Mouse (Mus musculus): ENCODE data around the gene Gprc5d.

The Gprc5d gene

DNA sequence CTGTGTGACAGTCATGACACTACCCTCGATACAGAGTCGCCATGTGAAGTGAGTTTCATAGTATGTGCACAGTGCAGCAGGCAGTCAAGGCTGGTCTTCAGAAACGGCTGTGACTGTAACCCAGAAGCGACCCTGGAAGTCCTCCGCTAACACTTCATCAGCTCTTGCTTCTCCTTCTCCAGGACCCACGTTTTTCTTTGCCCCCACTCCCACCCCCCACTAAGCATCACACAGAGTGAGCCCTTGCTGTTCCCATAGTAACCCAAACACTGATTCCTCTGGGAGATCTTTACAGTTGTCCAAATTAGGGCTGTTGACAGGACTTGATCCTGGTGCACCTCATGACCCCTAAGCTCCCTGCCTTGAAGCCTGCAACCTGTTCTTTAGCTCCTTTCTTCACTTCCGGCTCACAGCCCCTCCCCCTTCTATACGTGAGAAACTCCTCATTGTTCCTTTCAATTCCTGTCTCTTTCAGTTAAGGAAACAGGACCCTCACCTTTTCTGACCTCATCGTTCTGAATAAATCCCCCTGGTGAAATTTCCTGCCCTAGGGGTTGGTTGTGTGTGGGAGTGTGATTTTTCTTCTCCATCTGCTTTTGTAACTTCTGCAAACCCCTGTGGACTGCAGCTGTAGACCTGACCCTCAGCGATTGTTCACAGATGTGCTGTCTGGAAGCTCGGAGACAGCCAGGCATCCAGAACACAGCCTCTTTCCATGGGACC is 18.5 kb upstream of the Gprc5d start:
- no peak for DNase-seq (ENCODE audit: low spot score in 2 of 2)

DNA sequence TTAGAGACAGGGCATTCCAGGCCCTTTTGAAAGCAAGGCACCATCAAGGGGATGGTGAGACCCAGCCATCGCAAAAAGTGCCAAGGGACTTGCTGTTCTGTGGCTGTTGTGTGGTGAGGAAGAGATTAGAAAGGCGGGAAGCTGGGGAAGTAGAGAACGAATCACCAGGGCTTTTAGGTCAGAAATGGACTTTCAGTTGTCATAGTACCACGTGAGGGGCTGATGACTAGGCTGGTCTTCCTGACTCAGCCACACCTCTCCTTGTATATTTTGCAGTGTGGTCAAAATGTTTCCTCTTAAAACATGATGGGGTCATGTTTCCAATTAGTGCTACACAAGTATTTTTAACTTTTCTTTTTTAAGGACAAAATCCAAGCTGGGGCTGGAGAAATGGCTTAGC is 17.7 kb upstream of the Gprc5d start:
- no peak for DNase-seq (ENCODE audit: low spot score in 2 of 2)

DNA sequence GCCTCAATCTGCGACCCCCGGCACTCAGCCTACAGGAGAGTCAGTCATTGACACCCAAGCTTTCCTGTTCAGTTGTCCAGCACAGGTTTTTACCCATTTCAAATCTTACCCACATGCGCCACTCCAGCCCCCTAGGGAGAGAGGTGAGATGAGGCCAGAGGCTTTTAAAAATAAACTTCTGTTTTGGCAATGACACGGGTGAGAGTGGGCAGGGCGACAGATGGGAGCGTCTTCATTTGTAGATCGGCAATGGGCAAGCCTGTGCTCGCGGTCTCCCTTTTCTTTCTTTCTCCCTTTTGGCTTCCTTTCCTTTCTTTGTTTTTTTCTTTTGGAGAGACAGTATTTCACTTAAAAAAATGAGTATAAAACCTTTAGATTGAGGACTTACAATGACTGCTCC is 15.4 kb upstream of the Gprc5d start:
- DNase-seq (ENCODE audit: low spot score in 2 of 2): peak in 1 of 2 experiments; percentile 62

DNA sequence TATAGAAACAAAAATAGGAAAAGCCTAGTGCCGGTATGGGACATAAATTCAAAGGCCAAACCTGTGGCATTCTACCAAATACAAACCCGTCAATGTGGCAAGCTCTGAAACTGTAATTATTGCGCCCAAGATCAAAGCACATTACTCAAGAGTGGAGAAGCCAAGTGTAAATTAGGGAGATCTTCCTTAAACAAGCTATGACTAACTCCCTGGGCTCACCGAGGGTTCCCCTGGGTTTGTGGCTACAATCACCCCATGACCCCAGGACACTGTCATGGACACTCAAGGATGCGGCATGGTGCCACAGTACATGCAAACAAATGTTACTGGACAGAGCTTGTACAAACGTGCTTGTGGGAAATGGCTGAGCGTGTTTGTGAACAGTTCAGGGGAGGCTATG is 15.0 kb upstream of the Gprc5d start:
- DNase-seq (ENCODE audit: low spot score in 2 of 2): no peak

DNA sequence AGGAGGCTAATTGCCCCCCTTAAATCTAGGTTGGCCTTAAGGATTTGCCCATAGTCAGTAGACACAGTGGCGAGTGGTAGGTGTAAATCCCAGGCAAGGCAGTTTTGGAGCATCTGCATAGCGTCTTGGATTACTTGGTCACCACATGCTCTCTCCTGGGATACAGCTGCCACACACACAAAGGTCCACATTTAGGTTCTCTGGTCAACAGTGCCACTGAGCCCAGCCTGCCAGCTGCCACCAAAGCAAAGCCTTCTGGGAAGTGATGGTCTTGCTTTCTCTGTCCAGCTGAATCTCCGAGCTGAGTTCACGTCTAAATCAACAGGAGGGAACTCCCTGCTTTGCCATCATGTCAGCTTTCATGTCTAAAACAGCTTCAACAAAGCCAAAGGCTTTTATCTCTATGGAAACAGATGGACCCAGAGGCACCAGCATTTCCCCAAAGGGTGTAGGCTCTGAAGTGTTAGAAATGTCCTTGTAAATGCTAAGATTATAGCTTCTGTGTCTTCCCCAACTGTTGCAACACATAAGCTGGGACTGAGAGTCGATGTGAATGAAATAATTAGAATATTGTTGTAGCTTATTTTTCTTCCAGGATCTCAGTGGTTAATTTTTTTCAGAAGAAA is 6.8 kb upstream of the Gprc5d start:
- no peak for DNase-seq (ENCODE audit: low spot score in 2 of 2)

DNA sequence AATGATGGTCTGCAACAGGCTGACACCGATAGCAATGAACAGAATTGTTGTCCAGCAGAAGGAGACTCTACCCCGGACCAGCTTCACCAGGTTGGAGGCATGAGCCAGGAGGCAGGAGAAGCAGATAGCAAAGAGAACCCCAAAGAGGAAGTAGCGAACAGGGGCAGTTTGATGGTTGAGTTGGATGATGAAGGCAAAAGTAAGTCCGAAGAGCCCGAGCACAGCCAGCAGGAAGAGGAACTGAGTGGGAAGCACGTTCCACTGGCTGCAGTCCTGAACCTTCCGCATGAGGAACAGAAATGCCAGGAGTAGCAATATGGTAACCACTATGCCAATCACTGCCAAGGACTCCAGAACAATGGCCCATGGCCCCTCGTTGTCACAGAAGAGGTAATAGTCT is 1.6 kb downstream of the Gprc5d start:
- DNase-seq (ENCODE audit: low spot score in 2 of 2): no peak

DNA sequence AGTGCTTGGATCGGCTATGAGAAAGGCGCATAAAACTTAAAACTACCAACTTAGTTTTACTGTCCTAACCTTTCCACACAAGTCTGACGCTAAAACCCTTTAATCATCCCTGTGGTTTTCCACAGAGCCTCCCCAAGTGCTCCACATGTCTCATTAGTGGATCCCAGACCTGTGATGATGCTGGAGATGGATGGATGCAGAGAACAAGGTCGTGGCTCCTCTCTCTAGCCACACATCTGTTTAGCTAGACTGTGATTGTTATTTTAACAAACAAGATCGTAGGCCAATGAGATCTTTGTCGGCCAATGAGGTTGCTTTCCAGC is 5.0 kb downstream of the Gprc5d start:
- DNase-seq (ENCODE audit: low spot score in 2 of 2): no peak

DNA sequence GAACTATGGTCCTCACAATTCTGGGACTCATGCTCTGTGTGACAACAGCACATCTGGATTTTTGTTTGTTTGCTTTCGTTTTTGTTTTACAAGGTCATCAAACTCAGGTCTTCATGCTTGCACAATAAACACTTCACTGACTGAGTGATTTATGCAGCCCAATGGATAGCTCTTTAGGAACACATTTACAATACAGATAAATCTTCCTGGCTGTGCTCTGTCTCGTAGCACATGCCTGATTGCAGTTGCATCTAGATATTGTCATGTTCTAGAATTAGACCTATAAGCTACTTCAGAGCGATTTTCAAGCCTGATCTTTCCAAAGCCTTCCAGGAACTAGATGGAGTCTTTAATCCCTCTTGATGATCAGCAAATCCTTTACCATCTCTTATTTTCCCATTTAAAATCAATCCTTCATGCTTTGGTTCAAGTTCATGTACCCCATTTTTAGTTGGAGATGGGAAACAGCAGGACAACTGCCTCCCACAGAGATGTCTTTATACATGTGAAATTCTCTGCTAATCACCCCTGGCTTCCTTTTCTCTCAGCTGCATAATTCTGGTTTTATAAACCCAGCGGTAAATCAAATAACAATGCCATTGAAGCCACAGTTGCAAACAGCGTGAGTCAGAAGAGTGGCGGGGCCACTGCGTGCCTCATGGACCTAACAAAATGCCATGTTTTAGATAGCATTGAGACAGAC is 5.5 kb downstream of the Gprc5d start:
- DNase-seq (ENCODE audit: low spot score in 2 of 2): no peak

DNA sequence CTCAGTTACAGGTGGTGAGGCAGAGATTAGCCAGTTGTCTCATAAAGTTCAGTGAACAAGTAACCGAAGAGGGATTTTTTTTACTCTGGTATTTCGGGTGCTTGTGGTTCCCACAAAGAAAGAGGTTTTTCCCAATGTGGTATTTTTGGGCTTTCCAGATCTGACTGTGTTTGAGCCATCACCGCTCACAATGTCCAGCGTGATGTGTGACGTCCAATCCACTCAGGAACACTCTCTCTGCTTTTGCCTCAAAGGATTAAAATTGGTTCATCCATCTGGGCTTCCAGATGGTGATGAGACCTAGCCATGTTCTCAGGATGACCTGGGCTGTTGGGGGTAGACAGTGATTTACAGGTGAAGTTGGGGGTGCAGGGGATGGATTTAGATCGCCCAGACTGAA is 11.1 kb downstream of the Gprc5d start:
- DNase-seq (ENCODE audit: low spot score in 2 of 2): no peak

DNA sequence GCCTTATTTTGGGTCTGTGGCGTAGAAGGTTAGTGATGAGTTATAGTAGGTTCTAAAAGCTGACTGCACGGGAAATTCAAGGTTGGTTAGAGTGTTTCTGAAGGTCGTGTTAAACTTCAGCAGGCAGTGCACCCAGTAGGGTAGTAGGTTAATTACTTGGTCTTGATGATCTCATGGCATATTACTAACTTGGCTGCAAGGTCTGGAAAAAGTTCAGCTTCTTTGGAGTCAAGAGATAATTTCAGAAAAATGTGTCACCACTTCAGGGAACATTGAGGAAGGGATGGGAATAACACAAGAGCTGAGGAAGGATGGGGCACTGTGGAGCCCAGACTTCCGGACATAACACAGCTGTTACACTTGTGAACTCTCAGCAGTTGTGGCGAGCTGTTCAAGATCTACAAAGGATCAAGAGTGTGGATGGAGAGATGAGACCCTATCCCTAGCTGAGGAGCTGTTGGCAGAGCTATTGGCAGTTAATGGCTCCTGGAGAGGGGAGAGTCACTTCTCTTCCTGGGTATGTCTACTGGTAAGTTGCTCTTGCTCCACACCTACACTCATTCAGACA is 15.3 kb downstream of the Gprc5d start:
- no peak for DNase-seq (ENCODE audit: low spot score in 2 of 2)

DNA sequence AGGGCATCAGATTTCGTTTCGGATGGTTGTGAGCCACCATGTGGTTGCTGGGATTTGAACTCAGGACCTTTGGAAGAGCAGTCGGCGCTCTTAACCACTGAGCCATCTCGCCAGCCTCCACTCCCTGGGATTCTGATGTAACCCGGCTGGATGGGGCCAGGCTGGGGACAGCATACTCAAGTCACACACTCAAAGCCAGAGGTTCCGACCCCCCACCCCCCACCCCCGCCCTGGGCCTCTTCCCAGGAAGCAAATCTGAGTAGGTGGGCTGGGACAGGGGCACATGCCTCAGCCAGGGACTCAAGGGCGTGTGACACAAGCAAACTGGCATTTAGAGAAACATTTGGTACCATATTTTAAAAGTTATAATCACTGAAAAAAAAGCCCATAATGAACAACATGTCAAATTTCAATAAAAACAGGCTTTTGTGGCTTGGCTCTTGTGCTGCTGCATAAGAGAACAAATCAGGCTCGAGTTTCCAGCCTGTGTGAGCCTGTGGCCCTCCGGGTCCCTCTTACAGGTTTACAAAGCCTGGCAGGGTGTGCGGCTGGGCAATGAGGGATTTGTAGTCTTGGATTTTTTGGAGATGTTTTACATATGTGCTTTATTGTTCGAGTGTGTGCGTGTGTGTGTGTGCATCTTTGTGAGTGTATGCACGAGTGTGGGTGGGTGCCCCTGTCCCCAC is 17.2 kb downstream of the Gprc5d start:
- no peak for DNase-seq (ENCODE audit: low spot score in 2 of 2)

DNA sequence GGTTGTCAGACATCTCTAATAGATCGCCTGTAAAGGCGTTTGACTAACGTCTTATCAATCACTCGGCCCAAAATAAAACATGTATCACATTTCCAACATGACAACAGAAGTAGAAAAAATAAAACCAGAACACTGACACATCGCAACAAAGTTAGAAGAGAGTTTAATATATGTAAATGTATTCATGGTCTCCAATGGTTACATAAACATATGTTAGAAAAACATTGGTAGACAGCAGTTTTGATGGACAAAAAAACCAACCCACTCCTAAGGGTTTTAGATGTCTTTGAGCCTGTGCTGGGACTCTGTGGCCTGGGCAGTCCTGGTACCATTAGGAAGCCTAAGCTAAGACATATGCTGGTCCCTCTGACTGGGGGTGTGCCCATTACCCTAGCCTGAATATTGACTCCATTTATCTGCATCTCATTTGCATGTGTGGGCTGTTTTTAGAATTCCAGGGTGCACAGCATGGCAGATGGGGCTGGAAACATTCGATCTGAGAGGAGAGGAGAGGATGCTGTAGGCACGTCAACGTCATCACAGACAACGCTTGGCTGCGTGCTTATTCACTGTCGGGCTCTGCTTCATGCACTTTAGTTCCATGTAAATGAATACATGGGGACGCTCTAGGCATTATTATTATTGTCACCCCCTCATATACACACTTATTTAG is 25.1 kb downstream of the Gprc5d start:
- peak in 1 of 2 experiments; percentile 65 for DNase-seq (ENCODE audit: low spot score in 2 of 2)

DNA sequence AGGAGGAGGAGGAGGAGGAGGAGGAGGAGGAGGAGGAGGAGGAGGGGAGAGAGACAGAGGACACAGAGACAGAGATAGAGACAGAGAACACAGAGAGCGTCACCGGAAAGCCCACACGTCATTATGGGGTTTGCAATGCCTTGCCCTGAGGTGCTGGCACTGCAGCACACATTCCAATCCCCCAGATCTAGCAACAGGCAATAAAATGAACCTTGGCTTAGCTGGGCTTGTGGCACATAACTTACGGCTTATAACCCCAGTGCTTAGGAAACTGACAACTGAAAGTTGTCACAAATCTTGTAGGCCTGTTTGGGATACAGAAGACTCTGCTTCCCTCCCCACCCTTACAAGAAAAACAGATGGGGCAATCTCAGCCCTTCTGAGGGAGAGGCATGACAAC is 27.4 kb downstream of the Gprc5d start:
- no peak for DNase-seq (ENCODE audit: low spot score in 2 of 2)

DNA sequence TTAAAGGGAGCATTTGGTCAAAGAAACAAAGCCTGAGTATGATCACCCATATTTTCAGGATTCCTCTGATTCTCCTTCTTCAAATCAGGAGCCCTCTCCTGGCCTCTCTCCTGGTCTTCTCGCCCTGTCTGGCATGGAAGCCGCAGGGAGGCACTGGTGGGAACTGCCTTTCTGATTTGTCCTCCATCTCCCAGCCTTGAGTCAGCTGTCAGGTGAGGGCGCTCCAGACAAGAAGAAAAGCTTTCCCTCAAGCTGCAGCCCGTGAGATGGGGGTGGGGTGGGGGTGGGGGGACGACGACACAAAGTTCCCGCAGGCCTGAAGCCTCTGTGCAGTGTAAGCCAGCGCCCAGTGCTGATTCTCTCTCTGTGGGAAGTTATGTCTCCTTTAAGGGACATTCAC is 28.3 kb downstream of the Gprc5d start:
- peak in 1 of 2 experiments; percentile 51 for DNase-seq (ENCODE audit: low spot score in 2 of 2)

DNA sequence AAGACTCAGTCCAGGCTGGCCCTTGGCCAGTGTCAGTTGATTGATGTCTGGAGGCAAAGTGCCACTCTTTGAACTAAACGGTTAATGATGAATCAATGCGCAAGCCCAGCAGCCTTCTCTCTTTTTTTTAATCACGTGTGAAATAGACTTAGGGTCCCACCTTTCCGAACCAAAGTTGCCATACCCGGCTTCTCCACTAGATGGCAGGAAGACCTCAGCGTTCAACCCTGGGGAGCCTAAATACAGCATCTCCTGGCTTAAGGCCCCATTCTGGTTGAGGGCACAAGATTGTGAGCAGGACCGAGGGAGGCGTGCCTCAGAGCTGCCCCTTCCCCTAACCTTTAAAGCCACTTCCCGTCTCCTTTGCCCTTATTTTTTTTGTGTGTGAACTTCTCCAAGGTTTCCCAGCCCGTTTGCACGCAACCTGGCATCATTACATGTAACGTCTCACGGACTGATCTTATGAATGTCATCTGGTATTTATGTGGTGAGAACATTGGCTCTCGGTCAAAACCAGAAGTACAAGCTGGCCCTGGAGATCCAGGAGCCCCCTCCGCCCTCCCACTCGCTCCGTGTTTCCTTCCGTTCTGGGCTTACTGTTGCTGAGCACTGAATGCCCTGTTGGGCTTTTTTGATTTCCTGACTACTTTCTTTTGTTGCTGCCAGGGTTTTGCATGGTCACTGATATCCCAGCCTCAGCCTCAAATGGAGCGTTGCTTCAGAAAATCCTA is 30.2 kb downstream of the Gprc5d start:
- DNase-seq (ENCODE audit: low spot score in 2 of 2): peak in 1 of 2 experiments; percentile 88

DNA sequence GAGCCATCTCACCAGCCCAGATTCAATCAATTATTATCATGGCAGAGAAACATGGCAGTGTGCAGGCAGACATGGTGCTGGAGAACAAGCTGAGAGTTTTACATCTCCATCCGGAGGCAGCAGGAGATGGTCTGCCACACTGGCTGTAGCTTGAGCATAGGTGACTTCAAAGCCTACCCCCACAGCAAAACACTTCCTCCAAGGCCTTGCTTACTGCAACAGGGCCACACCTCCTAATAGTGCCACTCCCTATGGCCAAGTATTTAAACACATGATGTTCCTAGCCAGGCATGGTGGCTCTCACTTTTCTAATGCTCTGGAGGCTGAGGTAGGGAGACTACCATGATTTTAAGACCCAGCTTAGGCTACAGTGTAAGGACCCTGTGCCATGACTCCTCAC is 32.4 kb downstream of the Gprc5d start:
- no peak for DNase-seq (ENCODE audit: low spot score in 2 of 2)

DNA sequence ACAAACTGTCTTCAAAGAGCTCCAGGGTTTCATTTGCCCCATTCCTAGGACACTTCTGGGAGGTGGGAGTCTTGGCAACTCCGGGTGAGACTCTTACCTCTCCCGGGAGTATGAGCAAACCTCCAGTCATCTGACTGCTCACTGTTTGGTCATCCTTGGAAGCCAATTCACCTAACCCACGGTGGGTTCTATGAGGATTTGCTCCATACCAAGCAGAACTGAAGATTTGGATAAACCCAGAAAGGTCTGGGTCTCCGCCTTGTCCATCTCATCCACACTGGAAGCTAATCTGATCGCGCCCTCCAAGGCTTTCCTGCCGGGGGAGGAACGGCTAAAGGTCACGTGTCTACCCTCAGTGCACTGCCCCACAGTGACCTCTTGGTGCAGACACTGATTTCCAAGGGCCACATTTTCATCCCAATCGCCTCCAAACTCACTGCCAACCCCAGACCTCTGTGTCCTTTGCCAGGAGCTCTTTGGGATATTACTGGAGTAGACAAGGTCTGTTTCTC is 34.0 kb downstream of the Gprc5d start:
- DNase-seq (ENCODE audit: low spot score in 2 of 2): no peak

DNA sequence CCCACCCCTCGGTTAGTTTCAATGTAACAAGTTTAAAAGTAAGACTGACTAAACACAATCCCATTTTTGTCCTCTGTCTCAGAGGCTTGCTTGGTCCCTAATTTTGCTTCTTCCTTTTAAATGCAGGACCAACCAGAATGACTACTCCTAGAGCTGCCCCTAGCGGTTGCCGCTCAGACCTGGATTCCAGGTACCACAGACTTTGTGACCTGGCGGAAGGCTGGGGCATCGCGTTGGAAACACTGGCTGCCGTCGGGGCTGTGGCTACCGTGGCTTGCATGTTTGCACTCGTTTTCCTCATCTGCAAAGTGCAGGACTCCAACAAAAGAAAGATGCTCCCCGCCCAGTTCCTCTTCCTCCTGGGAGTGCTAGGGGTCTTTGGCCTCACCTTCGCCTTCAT is 39.7 kb downstream of the Gprc5d start:
- DNase-seq (ENCODE audit: low spot score in 2 of 2): no peak

DNA sequence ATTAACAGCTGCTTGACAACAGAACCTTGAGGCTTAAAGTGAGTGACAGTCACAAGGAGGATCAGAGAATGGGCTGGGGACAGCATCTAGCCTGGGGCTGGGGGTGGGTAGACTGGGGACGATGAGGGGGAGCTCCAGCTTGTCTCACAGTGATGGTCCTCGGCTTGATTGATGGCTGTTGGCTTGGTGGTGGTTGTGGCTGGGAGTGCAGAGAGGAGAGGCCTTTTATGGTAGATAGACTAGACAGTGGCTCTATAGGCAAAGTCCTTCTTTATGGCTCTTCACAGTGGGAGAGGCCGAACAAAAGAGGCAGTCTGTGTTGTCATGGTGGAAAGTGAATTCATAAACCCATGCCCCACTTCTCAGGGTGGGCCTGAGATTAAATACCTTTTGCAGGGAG is 41.9 kb downstream of the Gprc5d start:
- DNase-seq (ENCODE audit: low spot score in 2 of 2): no peak

DNA sequence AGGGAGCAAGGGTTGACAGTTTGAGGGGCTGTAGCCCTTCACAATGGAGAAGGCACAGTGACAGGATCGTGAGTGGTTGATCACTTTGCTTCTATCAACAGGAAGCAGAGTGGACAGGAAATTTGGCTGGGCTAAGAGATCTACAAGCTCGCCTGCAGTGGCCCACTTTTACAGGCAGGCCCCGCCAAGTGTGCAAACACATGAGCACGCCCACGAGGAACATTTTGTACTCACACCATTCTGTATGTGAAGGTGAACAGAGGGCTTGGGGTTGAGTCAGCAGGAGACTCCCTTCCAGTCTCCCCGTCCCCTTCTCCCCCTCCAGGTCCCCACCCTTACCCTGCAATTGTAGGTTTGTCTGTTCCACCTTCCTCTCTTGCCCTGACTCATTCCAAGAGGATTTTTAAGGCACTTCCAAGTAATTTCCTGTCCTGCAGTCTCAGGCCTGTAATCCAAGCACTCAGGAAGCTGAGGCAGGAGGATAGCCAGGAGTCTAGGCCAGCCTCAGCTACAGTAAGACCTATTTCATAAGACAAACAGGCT is 43.6 kb downstream of the Gprc5d start:
- no peak for DNase-seq (ENCODE audit: low spot score in 2 of 2)

DNA sequence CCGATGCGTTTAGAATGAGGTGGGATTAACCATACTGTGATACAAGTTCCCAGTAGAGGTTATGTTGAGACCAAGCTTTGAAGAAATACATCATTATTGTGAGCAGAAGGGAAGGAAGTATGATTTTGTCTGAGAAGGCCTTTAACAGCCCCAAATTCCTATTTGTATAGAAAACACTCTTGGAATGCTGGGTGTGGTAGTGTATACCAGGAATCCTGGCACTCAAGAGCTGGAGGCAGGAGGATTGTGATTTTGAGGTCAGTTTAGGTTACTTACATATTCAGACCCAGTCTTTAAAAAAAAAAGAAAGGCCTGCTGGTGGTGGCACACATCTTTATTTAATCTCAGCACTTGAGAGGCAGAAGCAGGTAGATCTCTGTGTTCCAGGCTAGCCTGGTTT is 47.7 kb downstream of the Gprc5d start:
- no peak for DNase-seq (ENCODE audit: low spot score in 2 of 2)
